Mouse (Mus musculus) hematopoietic multipotent progenitor cell, adult 10-12 weeks (in vitro differentiated cells): Measurements from ENCODE around the gene Exd2. TPM values are rescaled to one million over a fixed set of nuclear protein-coding genes. Genes with fewer than 3 reads are reported as not detected.

Source experiments
- polyA plus RNA-seq: library from polyadenylated mRNA; stranded (reverse); fragments of >175 nt; gene quantifications from 2 replicates; pipeline ENCODE4 v1.2.3, GENCODE M21; 2012; ENCODE audit warnings: low replicate concordance

Gene Exd2
- 3.1 and 6.6 TPM in 2 replicates for polyA plus RNA-seq

GRCm38 (mm10) chr12:80462942-80463651, at the start of gene Exd2:
TSS of gene Exd2 (plus strand) at chr12:80463095.

GRCm38 (mm10) chr12:80436336-80436976, 26.4 kb upstream of the Exd2 start, which contains the start of gene Dcaf5:
TSS of gene Dcaf5 (minus strand) at chr12:80436601.

GRCm38 (mm10) chr12:80517977-80518376, 55.1 kb downstream of the Exd2 start, which contains the start of gene Galnt16:
TSS of gene Galnt16 (plus strand) at chr12:80518277.

Other genes with a start within 250 kb of the Exd2 start
- 117 and 139 TPM in 2 replicates for gene Actn1, start 202.7 kb upstream of the Exd2 start, polyA plus RNA-seq
- 24.3 and 25.0 TPM in 2 replicates for gene Dcaf5, start 26.5 kb upstream of the Exd2 start, polyA plus RNA-seq
- gene Galnt16, start 55.2 kb downstream of the Exd2 start, polyA plus RNA-seq = 0.04 TPM in 1 of 2 replicates, not detected in the other
- 3.4 and 14.0 TPM in 2 replicates for gene Slc39a9, start 180.8 kb downstream of the Exd2 start, polyA plus RNA-seq
- gene Erh, start 181.2 kb downstream of the Exd2 start, polyA plus RNA-seq = 3.0 and 14.1 TPM in 2 replicates
- gene Plekhd1, start 229.5 kb downstream of the Exd2 start, polyA plus RNA-seq = 0.11 TPM in 1 of 2 replicates, not detected in the other